Mouse (Mus musculus): ENCODE data around the gene Epha10. TPM values are rescaled to one million over a fixed set of nuclear protein-coding genes. Genes with fewer than 3 reads are reported as not detected.

Epha10 gene
- polyA plus RNA-seq, 1 experiment from 2014 or later = not detected

- 3% methylated on average over 18 of the region's 24 CpGs for WGBS
Measured at GRCm38 (mm10) chr4:124849631-124850260, 31.0 kb upstream of the Epha10 start.

GRCm38 (mm10) chr4:124850261-124850913 lies 30.3 kb upstream of the Epha10 start, which contains the start of gene Yrdc:
TSS of gene Yrdc (plus strand) at chr4:124850679.
- Histone ChIP-seq H3K9me3 (ENCODE audit: low read length) (no peaks in the 10 kb centered on the region), H3K27ac (ENCODE audit: low read length) (peak within 1 kb of the TSS; percentile 97), H3K9ac (replicated peaks; ENCODE audit: low read depth) (peak within 1 kb of the TSS; percentile 82), H3K36me3 (ENCODE audit: insufficient read depth, low read length) (peaks cover 8% of the 10 kb centered on the region; the same call in 1 of the 2 replicates), H3K4me2 (replicated peaks; ENCODE audit: low read depth, low read length) (peak within 1 kb of the TSS; percentile 83), H3K27me3 (replicated peaks; ENCODE audit: insufficient read depth, low read length) (no peaks in the 10 kb centered on the region), H3K4me3 (ENCODE audit: low read depth, low read length) (peak within 1 kb of the TSS; percentile 95), H3K4me1 (ENCODE audit: insufficient read depth, low read depth, low read length) (peaks cover 12% of the 10 kb centered on the region; the same call in 1 of the 2 replicates)
- under 1% methylated on average over 26 of the region's 90 CpGs for WGBS
- peak; percentile 97 for DNase-seq (ENCODE audit: low spot score)
- TF ChIP-seq EP300 (IDR thresholded peaks at IDR 0.05) (no peak), CTCF (IDR thresholded peaks at IDR 0.05) (peak; percentile 40)
- peak; percentile 95 for ATAC-seq

More at GRCm38 (mm10) chr4:124849631-124850260, 31.0 kb upstream of the Epha10 start:
- Histone ChIP-seq H3K27me3 (replicated peaks; ENCODE audit: insufficient read depth, low read length) (no peaks in the 10 kb centered on the region), H3K9me3 (ENCODE audit: low read length) (no peaks in the 10 kb centered on the region), H3K36me3 (ENCODE audit: insufficient read depth, low read length) (peaks cover 7% of the 10 kb centered on the region; the same call in 1 of the 2 replicates), H3K9ac (replicated peaks; ENCODE audit: low read depth) (peak overlapping the region; percentile 82), H3K4me2 (replicated peaks; ENCODE audit: low read depth, low read length) (peak overlapping the region; percentile 83), H3K4me1 (ENCODE audit: insufficient read depth, low read depth, low read length) (peaks cover 12% of the 10 kb centered on the region; the same call in 1 of the 2 replicates), H3K27ac (ENCODE audit: low read length) (peak overlapping the region; percentile 97), H3K4me3 (ENCODE audit: low read depth, low read length) (peak overlapping the region; percentile 95)
- ATAC-seq (peak; percentile 1; the same call in 1 of the 2 replicates), DNase-seq (ENCODE audit: low spot score) (peak; percentile 75)
- TF ChIP-seq EP300 (IDR thresholded peaks at IDR 0.05) = no peak
- no peak for TF ChIP-seq CTCF (IDR thresholded peaks at IDR 0.05)

- Histone ChIP-seq H3K4me2 (replicated peaks; ENCODE audit: low read depth, low read length) (peak within 1 kb of the TSS; percentile 83), H3K9me3 (ENCODE audit: low read length) (no peaks in the 10 kb centered on the region), H3K27me3 (replicated peaks; ENCODE audit: insufficient read depth, low read length) (no peaks in the 10 kb centered on the region), H3K4me3 (ENCODE audit: low read depth, low read length) (peak within 1 kb of the TSS; percentile 95), H3K36me3 (ENCODE audit: insufficient read depth, low read length) (peaks cover 8% of the 10 kb centered on the region; the same call in 1 of the 2 replicates), H3K27ac (ENCODE audit: low read length) (peak within 1 kb of the TSS; percentile 97), H3K4me1 (ENCODE audit: insufficient read depth, low read depth, low read length) (peaks cover 12% of the 10 kb centered on the region; the same call in 1 of the 2 replicates), H3K9ac (replicated peaks; ENCODE audit: low read depth) (peak within 1 kb of the TSS; percentile 82)
- under 1% methylated on average over 71 of the region's 75 CpGs for WGBS
- peak; percentile 89 for DNase-seq (ENCODE audit: low spot score)
- peak; percentile 75 for ATAC-seq
- TF ChIP-seq EP300 (IDR thresholded peaks at IDR 0.05) (no peak), CTCF (IDR thresholded peaks at IDR 0.05) (no peak)
Measured at GRCm38 (mm10) chr4:124850933-124851658, 29.6 kb upstream of the Epha10 start, which contains the start of gene 1110065P20Rik. TSS of gene 1110065P20Rik (minus strand) at chr4:124851196.

GRCm38 (mm10) chr4:124856294-124856693 lies 24.4 kb upstream of the Epha10 start:
- Histone ChIP-seq H3K9ac (replicated peaks; ENCODE audit: low read depth) (no peak overlapping the region), H3K27me3 (replicated peaks; ENCODE audit: insufficient read depth, low read length) (peaks cover 8% of the 10 kb centered on the region; the same call in 1 of the 2 replicates), H3K4me1 (ENCODE audit: insufficient read depth, low read depth, low read length) (peaks cover 7% of the 10 kb centered on the region; the same call in 1 of the 2 replicates), H3K4me3 (ENCODE audit: low read depth, low read length) (no peak overlapping the region), H3K36me3 (ENCODE audit: insufficient read depth, low read length) (peaks cover 8% of the 10 kb centered on the region; the same call in 1 of the 2 replicates), H3K4me2 (replicated peaks; ENCODE audit: low read depth, low read length) (no peak overlapping the region), H3K9me3 (ENCODE audit: low read length) (no peaks in the 10 kb centered on the region), H3K27ac (ENCODE audit: low read length) (no peak overlapping the region)
- no peak for ATAC-seq
- 93% methylated on average over 8 of the region's 8 CpGs for WGBS
- DNase-seq (ENCODE audit: low spot score) = no peak
- no peak for TF ChIP-seq CTCF (IDR thresholded peaks at IDR 0.05)
- no peak for TF ChIP-seq EP300 (IDR thresholded peaks at IDR 0.05)

- H3K36me3 ChIP-seq (ENCODE audit: insufficient read depth, low read length) = peaks cover 8% of the 10 kb centered on the region; the same call in 1 of the 2 replicates
- H3K27me3 ChIP-seq (replicated peaks; ENCODE audit: insufficient read depth, low read length) = peaks cover 22% of the 10 kb centered on the region; the same call in 1 of the 2 replicates
- DNase-seq (ENCODE audit: low spot score) = no peak
- no peak overlapping the region for H3K27ac ChIP-seq (ENCODE audit: low read length)
- no peak overlapping the region for H3K4me3 ChIP-seq (ENCODE audit: low read depth, low read length)
- no peak overlapping the region for H3K9ac ChIP-seq (replicated peaks; ENCODE audit: low read depth)
- H3K4me2 ChIP-seq (replicated peaks; ENCODE audit: low read depth, low read length) = no peak overlapping the region
- ATAC-seq = no peak
- H3K4me1 ChIP-seq (ENCODE audit: insufficient read depth, low read depth, low read length) = no peaks in the 10 kb centered on the region
- no peaks in the 10 kb centered on the region for H3K9me3 ChIP-seq (ENCODE audit: low read length)
- TF ChIP-seq CTCF (IDR thresholded peaks at IDR 0.05) (no peak), EP300 (IDR thresholded peaks at IDR 0.05) (no peak)
- WGBS = 33% methylated on average over 5 of the region's 5 CpGs
Measured at GRCm38 (mm10) chr4:124858370-124858769, 22.3 kb upstream of the Epha10 start.
